Mouse (Mus musculus) liver, embryonic 13.5 days (tissue): Measurements from ENCODE around the gene Zfp335. TPM values are rescaled to one million over a fixed set of nuclear protein-coding genes. Genes with fewer than 3 reads are reported as not detected.
A peak's percentile ranks its signal among the peaks of the same experiment; 100 is the strongest.
"Not testable (repeated sequence)": the region's sequence is repeated elsewhere in the genome, so short reads cannot be mapped to it uniquely, and the experiment has no call there.

Source experiments
- ATAC-seq: fragments of 200-750 bp; cut with Nextera tagmentation; 2 replicates; pipeline ENCODE4 v1.8.0; 2017; ENCODE audit warnings: low read depth, mild to moderate bottlenecking, moderate number of reproducible peaks, moderate library complexity
- DNase-seq: peaks from one replicate; pipeline ENCODE4 v3.0.0; 2022
- H3K27ac ChIP-seq: fragments of 300-500 bp; sonication (generic); 2 replicates; pipeline ENCODE4 v1.5.1; 2015; ENCODE audit warnings: moderate library complexity, mild to moderate bottlenecking, inconsistent platforms
- H3K27me3 ChIP-seq: fragments of 300-500 bp; sonication (generic); 2 replicates; pipeline ENCODE4 v1.6.1; 2015; ENCODE audit warnings: mild to moderate bottlenecking, inconsistent platforms
- H3K36me3 ChIP-seq: fragments of 300-500 bp; sonication (generic); 2 replicates; pipeline ENCODE4 v1.6.1; 2015; ENCODE audit warnings: mild to moderate bottlenecking, inconsistent platforms
- H3K4me1 ChIP-seq: fragments of 300-500 bp; sonication (generic); replicated peaks from 2 replicates; pipeline ENCODE4 v1.6.1; 2015; ENCODE audit warnings: inconsistent platforms
- H3K4me2 ChIP-seq: fragments of 300-500 bp; sonication (generic); 2 replicates; pipeline ENCODE4 v1.6.1; 2015; ENCODE audit warnings: inconsistent platforms, mild to moderate bottlenecking, moderate library complexity
- H3K4me3 ChIP-seq: fragments of 300-500 bp; sonication (generic); replicated peaks from 2 replicates; pipeline ENCODE4 v1.5.1; 2015; ENCODE audit warnings: mild to moderate bottlenecking, inconsistent platforms
- H3K9ac ChIP-seq: fragments of 300-500 bp; sonication (generic); 2 replicates; pipeline ENCODE4 v1.6.1; 2015; ENCODE audit warnings: mild to moderate bottlenecking, inconsistent platforms
- H3K9me3 ChIP-seq: fragments of 300-500 bp; sonication (generic); replicated peaks from 2 replicates; pipeline ENCODE4 v1.6.1; 2016; ENCODE audit warnings: inconsistent platforms
- WGBS: fragments of 180-500 bp; shearing (Covaris S2); methylation state at CpG from one replicate; pipeline ENCODE4 v1.1.7; 2015; ENCODE audit not compliant: insufficient replicate concordance; 5-methylcytosine and 5-hydroxymethylcytosine counted together
- polyA plus RNA-seq: library from polyadenylated mRNA; unstranded; fragments of >200 nt; fragmentation: Nextera tagmentation; extraction: Ambion mirVana; gene quantifications from 2 replicates; pipeline ENCODE4 v1.2.1, GENCODE M21; 2015

Gene Zfp335
- polyA plus RNA-seq, 1 experiment from 2014 or later: 5.4 TPM

DNA sequence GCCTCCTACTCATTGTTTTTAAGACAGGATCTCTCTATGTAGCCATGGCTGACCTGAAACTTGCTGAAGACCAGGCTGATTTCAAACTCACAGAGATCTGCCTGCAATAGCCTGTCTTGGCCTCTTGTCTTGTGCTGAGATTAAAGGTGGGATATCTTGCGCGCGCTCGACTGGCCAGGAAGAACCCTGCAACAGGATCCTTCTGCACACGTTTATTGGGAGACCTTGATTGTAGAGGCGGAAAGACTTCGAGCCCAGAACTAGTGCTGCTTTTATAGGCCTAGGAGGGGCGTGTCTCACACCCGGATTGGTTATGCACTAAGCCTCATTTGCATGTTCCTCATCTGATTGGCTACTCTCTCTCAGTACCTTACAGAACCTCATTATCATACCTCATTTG lies 48.1 kb downstream of the Zfp335 start:
- not testable (repeated sequence) for H3K4me3 ChIP-seq, H3K4me2 ChIP-seq, H3K27ac ChIP-seq, H3K9ac ChIP-seq, H3K9me3 ChIP-seq, ATAC-seq, H3K36me3 ChIP-seq, DNase-seq
- WGBS: 74% methylated on average over 9 of the region's 9 CpGs
- Histone ChIP-seq H3K4me1 (peaks cover 34% of the 10 kb centered on the region), H3K27me3 (peaks cover 20% of the 10 kb centered on the region)

DNA sequence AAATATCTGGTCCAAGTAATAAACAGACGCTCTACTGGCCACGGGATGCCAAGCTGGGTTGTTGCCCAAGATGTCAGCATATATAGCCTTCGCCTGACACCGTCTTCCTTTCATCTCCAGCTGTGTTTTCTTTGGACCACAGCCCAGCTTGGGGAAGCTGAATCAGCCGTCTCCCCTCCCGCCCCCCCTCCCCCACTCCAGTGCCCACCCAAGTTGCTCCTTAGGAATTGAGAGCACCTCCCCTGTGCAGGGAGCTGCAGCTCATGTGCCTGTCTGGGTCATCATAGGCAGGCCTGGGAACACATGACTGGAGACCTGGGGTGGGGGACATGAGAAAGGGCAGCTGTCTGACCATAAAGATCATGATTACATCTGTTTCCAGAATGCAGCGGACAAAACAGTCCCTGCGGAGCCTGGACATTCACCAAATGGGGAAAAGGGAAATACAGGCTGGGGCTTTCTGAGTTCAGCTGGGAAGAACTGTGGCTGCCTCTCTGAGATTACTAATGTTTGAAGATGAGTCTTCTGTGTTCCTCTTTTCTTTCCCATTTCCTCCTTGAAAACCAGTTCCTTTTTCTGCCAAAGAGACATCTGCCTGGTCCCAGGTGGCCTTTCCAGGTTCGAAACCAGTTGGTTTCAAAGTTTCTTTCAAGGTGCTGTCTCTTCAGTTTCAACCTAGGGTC lies 49.2 kb downstream of the Zfp335 start:
- no peak for DNase-seq
- Histone ChIP-seq H3K9me3 (no peaks in the 10 kb centered on the region; the same call in 1 of the 2 replicates), H3K4me2 (no peak overlapping the region), H3K27me3 (peaks cover 31% of the 10 kb centered on the region), H3K36me3 (no peaks in the 10 kb centered on the region), H3K27ac (peak overlapping the region; percentile 27; the same call in 1 of the 2 replicates), H3K4me1 (peaks cover 43% of the 10 kb centered on the region), H3K4me3 (no peak overlapping the region), H3K9ac (no peak overlapping the region)
- ATAC-seq: no peak
- WGBS: 46% methylated on average over 9 of the region's 9 CpGs

DNA sequence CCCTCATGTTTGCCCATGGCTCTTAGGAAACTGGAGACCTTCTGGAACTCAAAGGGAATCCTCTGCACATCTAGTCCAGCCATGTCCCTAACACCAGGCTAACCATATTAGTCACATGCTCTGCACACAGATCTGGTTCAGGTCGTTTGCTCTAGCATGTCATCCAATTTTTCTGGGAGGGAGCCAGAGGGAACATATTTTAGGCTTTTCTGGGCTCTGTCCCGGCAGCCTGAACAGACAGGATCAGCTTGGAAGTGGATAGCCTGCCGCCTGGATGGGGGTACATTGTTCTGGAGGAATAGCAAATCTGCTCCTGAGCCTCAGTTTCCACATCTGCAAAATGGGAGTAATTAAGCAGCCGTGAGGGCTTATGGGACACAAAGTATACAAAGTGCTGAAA lies 50.5 kb downstream of the Zfp335 start:
- no peak overlapping the region for H3K4me3 ChIP-seq
- H3K27me3 ChIP-seq: peaks cover 43% of the 10 kb centered on the region
- no peaks in the 10 kb centered on the region for H3K36me3 ChIP-seq
- ATAC-seq (no peak), DNase-seq (no peak)
- no peaks in the 10 kb centered on the region; the same call in 1 of the 2 replicates for H3K9me3 ChIP-seq
- H3K27ac ChIP-seq: no peak overlapping the region; the same call in 1 of the 2 replicates
- peaks cover 49% of the 10 kb centered on the region for H3K4me1 ChIP-seq
- no peak overlapping the region for H3K4me2 ChIP-seq
- whole genome bisulfite sequencing: 63% methylated on average over 4 of the region's 4 CpGs
- no peak overlapping the region for H3K9ac ChIP-seq

DNA sequence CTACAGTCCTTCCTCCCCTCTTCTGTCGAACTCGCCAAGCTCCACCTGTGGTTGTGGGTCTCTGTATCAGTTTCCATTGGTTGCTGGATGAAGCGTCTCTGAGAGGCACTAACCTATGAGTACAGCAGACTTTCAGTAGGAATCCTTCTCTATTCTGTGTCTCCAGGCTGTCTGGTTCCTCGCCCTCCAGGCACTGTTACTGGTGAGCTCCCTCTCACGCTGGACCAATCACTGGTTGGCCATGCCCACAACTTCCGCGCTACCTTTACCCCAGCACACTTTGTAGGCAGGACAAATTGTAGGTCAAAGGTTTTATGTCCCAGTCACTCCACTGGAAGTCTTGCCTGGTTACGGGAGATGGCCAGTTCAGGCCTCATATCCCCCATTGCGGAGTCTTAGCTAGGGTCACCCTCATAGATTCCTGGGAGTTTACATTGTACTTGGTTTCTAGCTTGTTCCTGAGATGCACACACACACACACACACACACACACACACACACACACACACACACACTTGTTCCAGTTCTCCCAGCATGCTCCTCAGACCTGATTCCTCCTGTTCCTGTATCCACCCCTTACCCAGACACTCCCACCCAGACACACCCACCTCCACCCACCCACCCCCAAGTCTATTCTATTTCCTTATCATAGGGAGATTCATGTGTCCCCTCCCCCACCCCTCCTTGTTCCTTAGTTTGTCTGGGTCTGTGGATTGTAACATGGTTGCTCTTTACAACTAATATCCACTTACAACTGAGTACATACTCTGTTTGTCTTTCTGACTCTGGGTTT lies 51.7 kb downstream of the Zfp335 start:
- 48% methylated on average over 9 of the region's 9 CpGs for WGBS
- Histone ChIP-seq H3K4me2 (peak overlapping the region; percentile 30), H3K4me1 (peaks cover 49% of the 10 kb centered on the region), H3K36me3 (no peaks in the 10 kb centered on the region), H3K27ac (peak overlapping the region; percentile 50), H3K27me3 (peaks cover 56% of the 10 kb centered on the region), H3K4me3 (no peak overlapping the region), H3K9me3 (no peaks in the 10 kb centered on the region; the same call in 1 of the 2 replicates), H3K9ac (no peak overlapping the region)
- ATAC-seq (peak; percentile 67), DNase-seq (no peak)

DNA sequence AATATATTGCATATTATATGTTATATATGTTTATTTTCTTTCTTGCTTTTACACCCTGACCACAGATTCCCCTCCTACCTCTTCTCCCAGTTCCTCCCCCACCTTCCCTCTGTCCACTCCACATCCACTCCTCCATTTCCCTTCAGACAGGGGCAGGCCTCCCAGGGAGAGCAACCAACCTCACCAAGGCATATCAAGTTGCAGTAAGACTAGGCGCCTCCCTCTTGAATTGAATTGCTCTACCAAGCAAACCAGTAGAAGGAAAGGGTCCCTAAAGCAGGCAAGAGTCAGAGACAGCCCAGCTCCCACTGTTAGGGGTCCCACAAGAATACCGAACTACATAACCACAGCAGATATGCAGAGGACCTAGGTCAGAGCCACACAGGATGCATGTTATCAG lies 52.4 kb downstream of the Zfp335 start:
- Histone ChIP-seq H3K4me2 (peak overlapping the region; percentile 30), H3K4me1 (peaks cover 42% of the 10 kb centered on the region), H3K9ac (no peak overlapping the region), H3K36me3 (no peaks in the 10 kb centered on the region), H3K27ac (peak overlapping the region; percentile 50; the same call in 1 of the 2 replicates), H3K9me3 (no peaks in the 10 kb centered on the region; the same call in 1 of the 2 replicates), H3K4me3 (no peak overlapping the region), H3K27me3 (peaks cover 62% of the 10 kb centered on the region)
- DNase-seq: no peak
- WGBS: 17% methylated on average over 2 of the region's 2 CpGs
- ATAC-seq: 0 out of 2 replicates have a peak, but pooled peaks have one; percentile 11

DNA sequence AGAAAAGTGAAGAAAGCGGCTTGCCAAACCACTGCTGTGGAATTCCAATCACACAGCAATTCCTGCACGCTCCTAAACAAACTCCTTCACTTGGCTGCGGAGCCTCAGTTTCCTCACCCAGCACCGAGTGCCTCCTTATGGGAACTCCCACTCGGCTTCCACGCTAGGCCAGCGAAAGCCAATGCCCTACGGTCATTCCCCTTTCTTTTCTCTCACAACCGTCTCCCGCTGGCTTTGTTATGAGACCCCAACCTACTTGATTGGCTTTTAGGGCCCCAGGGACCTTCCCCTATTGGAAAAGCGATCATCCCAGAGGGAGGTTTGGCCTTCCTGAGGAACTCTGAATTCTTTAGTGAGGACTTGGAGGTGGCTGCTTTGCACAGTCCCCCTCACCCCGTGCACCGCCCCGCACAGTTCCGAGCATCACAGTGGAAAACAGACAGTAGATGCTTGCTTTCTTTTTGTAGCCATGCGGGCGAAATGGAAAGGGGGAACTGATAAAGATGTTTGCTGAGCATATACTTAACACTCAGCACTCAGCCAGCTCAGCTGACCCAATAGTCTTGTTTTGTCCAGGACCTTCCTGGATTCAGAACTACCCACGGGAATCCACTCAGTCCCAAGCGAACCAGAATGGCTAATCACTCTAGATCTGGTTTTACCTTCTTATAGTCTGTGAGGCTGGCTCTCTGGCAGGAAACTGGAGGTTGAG lies 53.6 kb downstream of the Zfp335 start:
- H3K27me3 ChIP-seq: peaks cover 72% of the 10 kb centered on the region
- WGBS: 6% methylated on average over 19 of the region's 19 CpGs
- peak overlapping the region; percentile 51 for H3K4me3 ChIP-seq
- no peak overlapping the region for H3K9ac ChIP-seq
- H3K4me2 ChIP-seq: peak overlapping the region; percentile 70
- no peak for DNase-seq
- H3K9me3 ChIP-seq: no peaks in the 10 kb centered on the region
- no peak for ATAC-seq
- no peak overlapping the region for H3K27ac ChIP-seq
- H3K36me3 ChIP-seq: no peaks in the 10 kb centered on the region
- H3K4me1 ChIP-seq: peaks cover 40% of the 10 kb centered on the region

DNA sequence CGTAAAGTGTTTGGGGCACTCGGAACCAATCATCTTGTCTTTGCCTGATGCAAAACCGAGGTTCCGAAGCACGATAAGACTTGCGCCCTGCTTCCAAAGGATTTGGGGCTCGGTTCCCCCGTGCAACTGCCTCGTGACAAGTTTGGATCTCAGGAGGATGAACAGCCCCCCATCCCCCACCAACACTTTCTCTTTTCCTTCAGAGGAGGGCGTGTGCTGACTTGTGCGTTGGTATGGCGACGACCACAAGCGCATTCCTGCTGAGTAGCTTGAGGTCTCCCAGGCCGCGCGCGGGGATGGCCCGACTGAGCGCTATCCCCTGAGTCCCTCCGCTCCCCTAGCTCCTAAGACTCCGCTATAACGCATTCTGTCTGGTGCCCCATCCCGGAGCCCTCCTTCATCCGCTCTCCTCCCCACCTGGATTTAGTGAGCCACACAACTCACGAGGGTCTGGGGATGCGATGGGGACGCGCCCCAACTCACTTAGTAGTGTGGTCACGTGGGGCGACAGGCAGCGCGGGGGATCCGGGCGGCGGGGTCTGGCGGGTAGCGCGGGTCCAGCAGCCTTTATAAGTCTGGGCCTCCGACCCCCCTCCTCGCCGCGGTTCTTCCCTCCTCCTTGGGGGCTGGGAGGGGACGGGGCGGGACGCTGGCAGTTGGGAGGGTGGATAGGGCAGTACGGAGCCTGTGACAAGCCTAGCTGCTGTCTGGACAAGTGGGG lies 54.3 kb downstream of the Zfp335 start, which contains the start of gene Pltp:
Gene Pltp (minus strand): TSS at position 611 of the 721 bp plus-strand sequence.
- no peak within 1 kb of the TSS for H3K27ac ChIP-seq
- H3K36me3 ChIP-seq: no peaks in the 10 kb centered on the region
- 0 out of 2 replicates have a peak within 1 kb of the TSS, but pooled peaks have one; percentile 13 for H3K9ac ChIP-seq

DNA sequence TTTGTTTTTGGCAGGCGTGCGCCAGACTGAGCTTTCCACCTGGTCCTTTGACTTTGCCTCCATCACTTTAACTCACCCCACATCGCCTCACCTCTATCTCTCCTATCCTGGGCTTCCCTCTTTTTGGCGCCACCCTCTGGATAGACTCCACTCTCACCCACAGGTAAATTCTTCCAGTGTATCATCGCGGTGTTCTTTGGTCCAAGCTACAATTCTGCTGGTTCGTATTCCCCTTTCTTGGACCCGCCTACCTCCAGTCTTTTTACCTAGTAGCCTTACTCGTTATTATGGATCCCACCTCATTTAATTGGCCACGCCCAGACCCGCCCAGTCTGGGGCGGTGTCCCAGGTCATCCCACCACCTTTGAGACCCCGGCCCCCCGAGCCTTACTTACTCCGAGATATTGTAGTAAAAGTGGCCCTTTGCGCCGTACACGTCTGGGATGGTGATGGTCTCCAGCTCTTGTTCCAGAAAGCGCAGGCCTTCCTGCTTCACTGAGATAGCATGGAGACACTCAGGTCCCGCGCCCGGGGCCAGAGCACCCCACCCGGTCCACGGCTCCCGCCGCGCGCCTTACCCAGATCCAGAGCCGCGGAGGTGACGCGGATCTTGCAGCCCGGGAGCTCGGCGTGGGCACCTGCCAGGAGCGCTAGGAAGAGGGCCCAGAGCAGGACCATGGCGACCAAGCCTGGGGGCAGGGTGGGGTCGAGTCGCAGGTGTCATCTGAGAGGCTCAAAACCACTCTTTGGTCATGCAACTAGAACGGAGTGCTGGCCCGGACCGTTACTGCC lies 55.1 kb downstream of the Zfp335 start:
- peak overlapping the region; percentile 51 for H3K4me3 ChIP-seq
- no peaks in the 10 kb centered on the region for H3K36me3 ChIP-seq
- no peak for DNase-seq
- H3K27me3 ChIP-seq: peaks cover 83% of the 10 kb centered on the region
- H3K27ac ChIP-seq: no peak overlapping the region
- WGBS: 2% methylated on average over 42 of the region's 42 CpGs
- H3K4me2 ChIP-seq: peak overlapping the region; percentile 70
- no peaks in the 10 kb centered on the region for H3K9me3 ChIP-seq
- no peak overlapping the region for H3K9ac ChIP-seq
- no peak for ATAC-seq
- H3K4me1 ChIP-seq: peaks cover 35% of the 10 kb centered on the region

More for the DNA sequence above, 54.3 kb downstream of the Zfp335 start, which contains the start of gene Pltp:
- peaks cover 78% of the 10 kb centered on the region for H3K27me3 ChIP-seq
- under 1% methylated on average over 47 of the region's 47 CpGs for WGBS
- peak within 1 kb of the TSS; percentile 70 for H3K4me2 ChIP-seq
- peak within 1 kb of the TSS; percentile 51 for H3K4me3 ChIP-seq
- H3K9me3 ChIP-seq: no peaks in the 10 kb centered on the region
- ATAC-seq (no peak), DNase-seq (no peak)
- peaks cover 40% of the 10 kb centered on the region for H3K4me1 ChIP-seq

DNA sequence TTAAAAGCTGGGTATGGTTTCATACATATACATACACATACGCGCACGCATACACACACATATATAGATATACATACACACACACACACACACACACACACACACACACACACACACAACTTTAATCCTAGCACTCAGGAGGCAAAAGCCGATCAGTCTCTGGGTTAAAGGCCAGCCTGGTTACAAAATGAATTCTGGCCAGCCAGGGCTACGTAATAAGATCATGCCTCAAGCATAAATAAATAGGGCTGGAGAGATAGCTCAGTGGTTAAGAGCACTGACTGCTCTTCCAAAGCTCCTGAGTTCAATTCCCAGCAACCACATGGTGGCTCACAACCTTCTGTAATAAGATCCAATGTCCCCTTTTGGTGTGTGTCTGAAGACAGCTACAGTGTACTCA lies 56.0 kb downstream of the Zfp335 start:
- not testable (repeated sequence) for H3K4me3 ChIP-seq, H3K27ac ChIP-seq, H3K36me3 ChIP-seq, H3K9me3 ChIP-seq, H3K9ac ChIP-seq, ATAC-seq, H3K4me2 ChIP-seq, DNase-seq
- H3K27me3 ChIP-seq: peaks cover 81% of the 10 kb centered on the region
- WGBS: 74% methylated on average over 5 of the region's 5 CpGs
- peaks cover 34% of the 10 kb centered on the region for H3K4me1 ChIP-seq

DNA sequence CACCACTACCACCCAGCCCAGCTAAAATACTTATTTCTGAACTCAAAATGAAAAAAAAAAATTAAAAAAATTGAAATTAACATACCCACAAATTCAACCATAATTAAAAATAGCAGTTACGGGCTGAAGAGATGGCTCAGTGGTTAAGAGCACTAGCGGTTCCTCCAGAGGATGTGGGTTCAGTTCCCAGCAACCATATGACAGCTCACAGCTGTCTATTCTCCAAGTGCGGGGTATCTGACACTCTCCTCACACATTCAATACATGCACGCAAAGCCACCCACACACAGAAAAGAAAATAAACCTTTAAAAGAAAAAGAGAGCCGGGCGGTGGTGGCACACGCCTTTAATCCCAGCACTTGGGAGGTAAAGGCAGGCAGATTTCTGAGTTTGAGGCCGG lies 61.5 kb downstream of the Zfp335 start:
- Histone ChIP-seq H3K4me1 (no peaks in the 10 kb centered on the region), H3K27me3 (peaks cover 31% of the 10 kb centered on the region), H3K36me3 (no peaks in the 10 kb centered on the region), H3K27ac (no peak overlapping the region), H3K4me3 (no peak overlapping the region), H3K9me3 (no peaks in the 10 kb centered on the region), H3K4me2 (no peak overlapping the region), H3K9ac (no peak overlapping the region)
- ATAC-seq (no peak), DNase-seq (no peak)
- WGBS: 77% methylated on average over 8 of the region's 8 CpGs
